Mouse (Mus musculus) heart, embryonic 15.5 days (tissue): Measurements from ENCODE around the gene Exoc3l2. TPM values are rescaled to one million over a fixed set of nuclear protein-coding genes. Genes with fewer than 3 reads are reported as not detected.

Source experiments
- ATAC-seq: fragments of 200-750 bp; cut with Nextera tagmentation; replicated peaks from 2 replicates; pipeline ENCODE4 v1.8.0; 2017; ENCODE audit warnings: low read depth, moderate TSS enrichment; ENCODE audit not compliant: insufficient number of reproducible peaks, insufficient read depth, low FRiP score
- H3K27ac ChIP-seq: fragments of 300-500 bp; sonication (generic); 2 replicates; pipeline ENCODE4 v1.5.1; 2015; ENCODE audit warnings: mild to moderate bottlenecking, inconsistent platforms
- H3K27me3 ChIP-seq: fragments of 300-500 bp; sonication (generic); 2 replicates; pipeline ENCODE4 v1.6.1; 2015; ENCODE audit warnings: inconsistent platforms
- H3K36me3 ChIP-seq: fragments of 300-500 bp; sonication (generic); 2 replicates; pipeline ENCODE4 v1.6.1; 2015; ENCODE audit warnings: mild to moderate bottlenecking, inconsistent platforms
- H3K4me1 ChIP-seq: fragments of 300-500 bp; sonication (generic); replicated peaks from 2 replicates; pipeline ENCODE4 v1.6.1; 2015; ENCODE audit warnings: inconsistent platforms
- H3K4me2 ChIP-seq: fragments of 300-500 bp; sonication (generic); 2 replicates; pipeline ENCODE4 v1.6.1; 2015; ENCODE audit warnings: inconsistent platforms, mild to moderate bottlenecking, moderate library complexity
- H3K4me3 ChIP-seq: fragments of 300-500 bp; sonication (generic); 2 replicates; pipeline ENCODE4 v1.5.1; 2015; ENCODE audit warnings: mild to moderate bottlenecking, inconsistent platforms
- H3K9ac ChIP-seq: fragments of 300-500 bp; sonication (generic); 2 replicates; pipeline ENCODE4 v1.6.1; 2015; ENCODE audit warnings: mild to moderate bottlenecking, inconsistent platforms
- H3K9me3 ChIP-seq: fragments of 300-500 bp; sonication (generic); replicated peaks from 2 replicates; pipeline ENCODE4 v1.6.1; 2016; ENCODE audit warnings: inconsistent platforms
- WGBS: fragments of 180-500 bp; shearing (Covaris S2); methylation state at CpG from one replicate; pipeline ENCODE4 v1.1.7; 2015; ENCODE audit warnings: mixed read lengths; 5-methylcytosine and 5-hydroxymethylcytosine counted together
- polyA plus RNA-seq: library from polyadenylated mRNA; unstranded; fragments of >200 nt; fragmentation: Nextera tagmentation; extraction: Ambion mirVana; gene quantifications from 2 replicates; pipeline ENCODE4 v1.2.1, GENCODE M21; 2015

Gene Exoc3l2
- polyA plus RNA-seq, 1 experiment from 2014 or later = 0.91 TPM

DNA sequence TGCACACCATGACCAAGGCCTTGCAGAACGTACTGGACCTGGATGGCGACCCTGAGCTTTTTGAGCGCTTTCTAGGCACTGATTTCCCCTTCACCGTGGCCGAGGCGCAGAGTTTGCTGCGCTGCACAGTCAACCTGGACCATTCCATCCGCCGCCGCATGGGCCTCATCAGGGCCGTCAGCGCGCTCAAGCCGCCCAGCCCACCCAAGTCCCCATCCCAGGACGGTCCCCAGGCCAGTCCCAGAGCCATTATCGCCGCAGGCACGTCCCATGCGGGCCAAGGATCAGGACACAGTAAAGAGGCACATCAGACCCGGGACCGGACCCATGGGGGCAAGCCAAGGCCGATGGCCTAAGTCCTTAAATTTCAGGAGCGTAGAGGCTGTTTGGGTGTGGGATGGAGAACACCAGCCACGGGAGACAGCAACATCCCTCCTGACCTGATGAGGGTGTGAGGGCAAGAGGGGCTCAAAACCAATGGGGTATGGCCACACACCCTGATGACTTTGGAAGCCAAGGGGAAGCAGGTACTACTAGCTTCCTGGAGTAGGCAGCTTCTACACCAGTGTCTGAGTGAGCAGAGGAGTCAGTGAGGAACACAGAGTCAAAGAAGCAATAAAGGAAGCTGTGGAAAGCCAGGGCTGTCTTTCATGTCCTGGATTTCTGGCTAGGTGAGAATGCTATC, 61.4 kb downstream of the Exoc3l2 start:
- peak overlapping the region; percentile 46; the same call in 1 of the 2 replicates for H3K9ac ChIP-seq
- peaks cover 62% of the 10 kb centered on the region for H3K27me3 ChIP-seq
- 11% methylated on average over 24 of the region's 24 CpGs for WGBS
- no peaks in the 10 kb centered on the region for H3K9me3 ChIP-seq
- ATAC-seq = no peak
- H3K27ac ChIP-seq = no peak overlapping the region
- H3K4me2 ChIP-seq = peak overlapping the region; percentile 84
- H3K4me3 ChIP-seq = peak overlapping the region; percentile 51
- H3K36me3 ChIP-seq = no peaks in the 10 kb centered on the region; the same call in 1 of the 2 replicates
- peaks cover 29% of the 10 kb centered on the region for H3K4me1 ChIP-seq

DNA sequence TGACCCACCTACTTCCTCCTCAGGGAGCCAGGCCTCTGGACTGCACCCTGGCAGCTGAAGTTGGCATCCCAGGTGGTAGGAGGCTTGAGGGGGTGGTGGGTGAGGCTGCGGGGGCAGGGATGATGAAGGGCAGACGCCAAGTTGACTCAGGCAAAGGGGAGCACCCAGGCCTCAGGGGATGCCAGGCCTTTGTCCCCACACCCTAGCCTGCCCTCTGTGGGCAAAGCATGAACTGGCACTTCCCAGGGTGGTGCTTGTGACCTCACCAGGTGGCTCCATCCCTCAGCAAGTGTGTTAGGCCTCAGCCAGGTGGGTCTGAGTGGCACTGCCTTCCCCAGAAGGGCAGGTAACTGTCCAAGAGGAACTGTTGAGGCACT, 62.0 kb downstream of the Exoc3l2 start:
- no peak for ATAC-seq
- H3K27ac ChIP-seq = no peak overlapping the region
- H3K9ac ChIP-seq = no peak overlapping the region
- no peak overlapping the region for H3K4me3 ChIP-seq
- peaks cover 24% of the 10 kb centered on the region for H3K4me1 ChIP-seq
- no peak overlapping the region for H3K4me2 ChIP-seq
- H3K9me3 ChIP-seq = no peaks in the 10 kb centered on the region
- WGBS = 69% methylated on average over 2 of the region's 2 CpGs
- H3K36me3 ChIP-seq = peaks cover 3% of the 10 kb centered on the region; the same call in 1 of the 2 replicates
- H3K27me3 ChIP-seq = peaks cover 57% of the 10 kb centered on the region

DNA sequence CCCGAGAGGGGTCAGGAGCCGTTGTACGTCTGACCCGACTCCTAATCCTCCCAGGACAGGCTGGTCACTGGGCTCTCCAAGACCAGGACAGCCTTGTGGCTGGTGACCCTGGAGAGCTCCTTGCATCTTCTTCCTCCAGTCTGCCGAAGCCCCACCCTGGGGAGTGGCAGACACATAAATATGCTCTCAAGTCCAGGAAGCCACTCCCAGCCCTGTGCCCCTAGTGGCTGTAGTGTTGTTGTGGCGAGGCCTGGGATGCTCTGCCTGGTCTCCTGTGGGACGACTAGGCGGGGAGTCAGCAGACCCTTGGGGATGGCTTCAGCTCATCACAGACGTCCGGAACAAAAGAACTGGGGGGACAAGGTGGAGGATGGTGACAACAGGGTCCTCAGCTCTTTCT, 67.9 kb downstream of the Exoc3l2 start:
- H3K36me3 ChIP-seq = peaks cover 49% of the 10 kb centered on the region
- 76% methylated on average over 10 of the region's 10 CpGs for WGBS
- H3K4me1 ChIP-seq = no peaks in the 10 kb centered on the region
- no peaks in the 10 kb centered on the region for H3K9me3 ChIP-seq
- ATAC-seq = no peak
- no peaks in the 10 kb centered on the region for H3K27me3 ChIP-seq
- no peak overlapping the region for H3K4me2 ChIP-seq
- H3K27ac ChIP-seq = no peak overlapping the region
- no peak overlapping the region for H3K9ac ChIP-seq
- no peak overlapping the region for H3K4me3 ChIP-seq

DNA sequence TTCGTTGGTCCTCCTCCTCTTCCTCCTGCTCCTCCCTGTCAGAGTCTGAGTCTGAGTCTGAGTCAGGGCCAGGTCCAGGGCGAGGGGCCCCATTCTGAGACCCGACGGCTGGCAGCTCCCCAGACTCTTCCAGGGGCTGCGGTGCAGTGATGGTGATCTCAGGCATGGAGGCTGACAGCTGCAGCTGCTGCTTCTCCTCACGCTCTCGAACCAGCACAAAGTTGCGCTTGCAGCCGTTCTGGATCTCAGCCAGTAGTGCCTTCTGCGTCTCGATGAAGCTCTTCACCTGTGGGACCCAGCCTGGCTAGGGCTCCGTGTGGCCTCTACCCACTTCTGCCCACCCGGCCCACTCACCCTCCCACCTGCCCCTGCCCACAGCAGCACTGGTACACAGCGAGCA, 69.1 kb downstream of the Exoc3l2 start:
- Histone ChIP-seq H3K9ac (no peak overlapping the region), H3K4me3 (no peak overlapping the region), H3K36me3 (peaks cover 49% of the 10 kb centered on the region), H3K27me3 (no peaks in the 10 kb centered on the region), H3K4me2 (no peak overlapping the region), H3K27ac (no peak overlapping the region), H3K9me3 (no peaks in the 10 kb centered on the region), H3K4me1 (peaks cover 10% of the 10 kb centered on the region)
- no peak for ATAC-seq
- WGBS = 87% methylated on average over 14 of the region's 14 CpGs

DNA sequence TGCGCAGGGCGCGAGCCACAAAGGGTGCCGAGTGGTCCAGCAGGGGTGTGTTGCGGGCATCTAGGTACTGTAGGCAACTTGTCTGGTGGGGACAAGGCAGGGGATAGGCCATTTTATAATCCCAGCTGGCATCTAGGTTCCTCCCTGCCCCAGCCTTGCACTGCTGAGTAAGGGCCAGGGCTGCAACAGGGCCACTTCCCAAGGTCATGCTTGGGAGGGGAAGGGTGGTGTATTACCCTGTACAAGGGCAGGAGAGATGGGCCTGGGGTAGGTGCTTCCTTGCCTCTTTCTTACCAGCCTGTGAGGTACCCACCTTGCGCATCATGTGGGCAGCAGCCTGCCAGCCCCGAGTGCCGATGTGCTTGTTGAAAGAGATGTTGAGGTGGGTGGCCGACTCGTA, 71.5 kb downstream of the Exoc3l2 start:
- ATAC-seq = no peak
- Histone ChIP-seq H3K27ac (no peak overlapping the region), H3K4me2 (no peak overlapping the region), H3K9ac (no peak overlapping the region), H3K27me3 (no peaks in the 10 kb centered on the region), H3K4me3 (no peak overlapping the region), H3K9me3 (no peaks in the 10 kb centered on the region), H3K4me1 (peaks cover 14% of the 10 kb centered on the region), H3K36me3 (peaks cover 49% of the 10 kb centered on the region)
- 94% methylated on average over 10 of the region's 10 CpGs for WGBS

DNA sequence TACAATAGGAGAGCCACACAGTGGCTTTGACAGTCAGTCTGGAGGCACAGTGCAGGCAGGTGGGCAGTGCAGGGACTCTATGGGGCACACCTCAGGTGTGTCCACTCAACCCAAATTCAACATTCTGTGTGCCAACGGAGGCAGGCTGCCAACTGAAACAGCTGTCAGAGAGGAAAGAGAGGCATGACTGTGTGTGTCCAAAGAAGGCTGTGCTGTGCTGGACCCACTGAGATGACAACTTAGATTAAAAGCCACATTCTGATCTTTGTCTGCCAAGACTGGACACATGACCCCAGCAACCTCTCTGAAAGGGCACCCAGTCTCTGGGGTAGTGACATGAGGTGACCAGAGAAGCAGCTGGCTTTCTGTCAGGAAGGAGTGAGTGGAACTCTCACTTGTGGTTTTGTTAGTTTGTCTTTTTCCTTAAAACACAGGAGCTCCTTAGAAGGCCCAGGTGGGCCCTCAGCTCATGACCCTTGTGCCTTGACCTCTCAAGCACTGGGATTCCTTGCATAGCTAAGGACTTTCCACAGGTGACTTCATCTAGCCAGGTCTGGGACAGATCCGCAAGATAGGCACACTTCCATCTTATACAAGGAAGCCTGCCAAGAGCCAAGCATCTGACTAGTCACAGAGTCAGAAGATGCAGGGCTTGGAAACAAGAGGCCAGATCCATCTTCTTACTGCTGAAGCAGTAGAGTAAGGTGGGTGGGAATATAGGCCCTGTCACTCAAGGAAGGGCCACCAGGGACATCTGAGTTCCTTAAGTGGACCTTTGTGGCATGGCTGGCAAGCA, 77.8 kb downstream of the Exoc3l2 start:
- Histone ChIP-seq H3K27me3 (no peaks in the 10 kb centered on the region), H3K27ac (no peak overlapping the region), H3K36me3 (no peaks in the 10 kb centered on the region), H3K4me3 (no peak overlapping the region), H3K9me3 (no peaks in the 10 kb centered on the region), H3K4me1 (peaks cover 60% of the 10 kb centered on the region), H3K4me2 (no peak overlapping the region), H3K9ac (no peak overlapping the region)
- no peak for ATAC-seq
- WGBS = 85% methylated on average over 2 of the region's 2 CpGs

DNA sequence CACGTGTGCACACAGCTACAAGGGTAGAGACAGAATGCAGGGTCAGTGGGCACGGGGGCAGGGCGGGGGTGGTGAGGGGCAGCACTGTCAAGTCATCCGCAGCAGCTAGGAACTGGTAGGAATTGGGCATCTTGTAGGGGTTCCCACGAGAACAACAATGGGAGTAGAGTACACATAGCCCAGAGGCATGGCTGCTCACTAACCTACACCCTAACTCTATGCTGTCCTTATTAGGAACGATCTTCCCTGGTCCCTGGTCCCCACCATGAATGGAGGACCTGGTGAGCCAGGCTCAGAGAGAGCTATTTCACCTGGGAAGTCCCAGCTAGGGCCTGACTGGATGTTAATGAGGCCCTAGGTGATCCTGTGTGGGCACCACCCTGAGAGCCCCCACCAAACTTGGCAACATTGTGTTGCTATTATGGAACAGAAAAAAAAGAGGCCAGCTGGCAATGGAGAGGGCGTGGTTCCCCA, 78.6 kb downstream of the Exoc3l2 start:
- Histone ChIP-seq H3K4me3 (no peak overlapping the region), H3K36me3 (no peaks in the 10 kb centered on the region), H3K4me2 (no peak overlapping the region), H3K27ac (0 out of 2 replicates have a peak overlapping the region, but pooled peaks have one; percentile 18), H3K9ac (no peak overlapping the region), H3K9me3 (no peaks in the 10 kb centered on the region), H3K4me1 (peaks cover 63% of the 10 kb centered on the region), H3K27me3 (no peaks in the 10 kb centered on the region)
- 81% methylated on average over 7 of the region's 7 CpGs for WGBS
- ATAC-seq = no peak

DNA sequence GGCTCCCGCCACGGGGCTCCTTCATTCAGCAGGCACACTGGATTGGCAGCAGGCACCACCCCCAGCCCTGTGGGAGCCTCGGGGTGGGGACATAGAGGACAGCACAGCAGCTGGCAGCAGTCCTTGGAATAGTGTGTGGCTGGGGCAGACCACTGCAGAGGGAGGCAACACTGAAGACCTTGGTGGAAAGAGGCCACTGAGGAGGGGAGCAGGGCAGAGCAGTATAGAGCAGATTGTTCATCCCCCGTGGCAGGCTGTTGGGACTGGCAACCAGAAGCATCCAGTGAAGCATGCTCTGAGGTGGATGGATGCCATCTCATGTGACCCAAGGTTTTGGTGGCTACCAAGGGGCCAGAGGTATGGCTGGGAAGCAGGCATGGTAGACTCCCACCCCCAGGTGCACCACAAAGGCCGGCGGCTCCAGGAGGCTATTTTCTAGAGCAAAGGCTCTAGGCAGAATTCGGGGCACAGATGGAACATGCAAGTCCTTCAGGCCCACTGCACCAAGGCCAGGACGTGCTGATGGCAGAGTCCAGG, 79.1 kb downstream of the Exoc3l2 start:
- Histone ChIP-seq H3K9ac (no peak overlapping the region), H3K36me3 (no peaks in the 10 kb centered on the region), H3K4me1 (peaks cover 58% of the 10 kb centered on the region), H3K4me2 (no peak overlapping the region), H3K9me3 (no peaks in the 10 kb centered on the region), H3K27ac (peak overlapping the region; percentile 18; the same call in 1 of the 2 replicates), H3K4me3 (no peak overlapping the region), H3K27me3 (no peaks in the 10 kb centered on the region)
- 56% methylated on average over 8 of the region's 8 CpGs for WGBS
- ATAC-seq = peak; percentile 79

DNA sequence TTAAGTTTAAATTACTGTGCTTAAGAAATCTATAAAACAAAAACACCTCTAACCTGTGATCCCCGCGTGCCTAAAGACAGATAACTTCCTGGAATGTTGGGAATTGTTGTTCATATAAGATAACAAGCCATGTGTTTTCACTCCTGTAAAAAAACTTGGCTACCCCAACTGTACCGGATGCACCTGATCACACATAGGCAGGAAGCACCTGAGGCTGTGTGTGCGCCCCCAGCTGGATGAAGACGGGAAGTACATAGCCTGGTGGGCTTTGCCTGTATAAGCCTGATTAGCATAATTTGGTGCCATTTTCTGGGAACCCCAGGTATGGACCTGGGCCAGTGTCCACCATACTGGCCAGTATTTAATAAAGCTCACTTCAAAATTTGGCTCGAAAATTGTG, 80.5 kb downstream of the Exoc3l2 start:
- WGBS = 43% methylated on average over 6 of the region's 6 CpGs
- H3K36me3 ChIP-seq = no peaks in the 10 kb centered on the region; the same call in 1 of the 2 replicates
- H3K27ac ChIP-seq = no peak overlapping the region
- no peak overlapping the region for H3K4me3 ChIP-seq
- H3K4me1 ChIP-seq = peaks cover 54% of the 10 kb centered on the region
- H3K4me2 ChIP-seq = no peak overlapping the region
- H3K27me3 ChIP-seq = no peaks in the 10 kb centered on the region
- no peaks in the 10 kb centered on the region for H3K9me3 ChIP-seq
- no peak overlapping the region for H3K9ac ChIP-seq
- ATAC-seq = no peak

DNA sequence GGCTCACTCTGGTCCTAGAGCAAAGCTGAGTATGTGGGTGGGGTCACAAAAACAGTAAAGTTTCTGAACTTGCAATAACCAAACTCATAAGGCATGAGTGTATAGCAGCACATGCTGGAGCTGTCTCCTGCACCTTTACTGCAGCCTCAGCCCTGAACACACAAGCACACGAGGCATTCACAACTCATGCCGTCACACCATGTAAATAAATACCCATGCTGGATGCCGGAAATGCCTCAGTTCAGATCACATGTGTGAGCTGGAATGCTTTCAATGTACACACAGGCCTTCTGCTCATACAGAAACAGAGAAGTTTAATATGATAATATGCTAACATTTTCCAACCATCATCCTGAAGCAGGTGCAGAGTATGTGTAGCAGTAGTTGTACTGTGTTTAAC, 82.9 kb downstream of the Exoc3l2 start:
- no peak for ATAC-seq
- no peak overlapping the region for H3K4me3 ChIP-seq
- peaks cover 51% of the 10 kb centered on the region for H3K4me1 ChIP-seq
- no peaks in the 10 kb centered on the region for H3K27me3 ChIP-seq
- H3K9ac ChIP-seq = no peak overlapping the region
- 22% methylated on average over 3 of the region's 3 CpGs for WGBS
- H3K9me3 ChIP-seq = no peaks in the 10 kb centered on the region
- no peak overlapping the region for H3K27ac ChIP-seq
- H3K4me2 ChIP-seq = no peak overlapping the region; the same call in 1 of the 2 replicates
- no peaks in the 10 kb centered on the region; the same call in 1 of the 2 replicates for H3K36me3 ChIP-seq
